Mouse (Mus musculus) erythroblast, adult 5-6 weeks (primary cell): Measurements from ENCODE around the gene Dusp8. TPM values are rescaled to one million over a fixed set of nuclear protein-coding genes. Genes with fewer than 3 reads are reported as not detected.

Experiments
- ATAC-seq: replicated peaks from 2 replicates; pipeline ENCODE4 v1.8.0; 2016; ENCODE audit warnings: moderate number of reproducible peaks, mild to moderate bottlenecking, moderate TSS enrichment, inconsistent platforms; ENCODE audit not compliant: poor library complexity, low FRiP score, severe bottlenecking
- total RNA-seq, 2 experiments: library from RNA; stranded (forward) in 1 of 2; stranded (reverse) in 1 of 2; fragments of 150-400 nt in 1 of 2; fragments of 200-764, 138-1000 nt in 1 of 2; gene quantifications; 2 replicates each; pipeline versions ENCODE4 v1.2.3 to v1.2.4; 2015 to 2017; ENCODE audit warnings: low replicate concordance in 2 of 2

Gene Dusp8
- total RNA-seq, 2 experiments from 2014 or later: 13.3 to 14.7 TPM

- peak; percentile 79 for ATAC-seq
These were observed 8.5 kb downstream of the Dusp8 start for GRCm38 (mm10) chr7:142087069-142087652.

DNA sequence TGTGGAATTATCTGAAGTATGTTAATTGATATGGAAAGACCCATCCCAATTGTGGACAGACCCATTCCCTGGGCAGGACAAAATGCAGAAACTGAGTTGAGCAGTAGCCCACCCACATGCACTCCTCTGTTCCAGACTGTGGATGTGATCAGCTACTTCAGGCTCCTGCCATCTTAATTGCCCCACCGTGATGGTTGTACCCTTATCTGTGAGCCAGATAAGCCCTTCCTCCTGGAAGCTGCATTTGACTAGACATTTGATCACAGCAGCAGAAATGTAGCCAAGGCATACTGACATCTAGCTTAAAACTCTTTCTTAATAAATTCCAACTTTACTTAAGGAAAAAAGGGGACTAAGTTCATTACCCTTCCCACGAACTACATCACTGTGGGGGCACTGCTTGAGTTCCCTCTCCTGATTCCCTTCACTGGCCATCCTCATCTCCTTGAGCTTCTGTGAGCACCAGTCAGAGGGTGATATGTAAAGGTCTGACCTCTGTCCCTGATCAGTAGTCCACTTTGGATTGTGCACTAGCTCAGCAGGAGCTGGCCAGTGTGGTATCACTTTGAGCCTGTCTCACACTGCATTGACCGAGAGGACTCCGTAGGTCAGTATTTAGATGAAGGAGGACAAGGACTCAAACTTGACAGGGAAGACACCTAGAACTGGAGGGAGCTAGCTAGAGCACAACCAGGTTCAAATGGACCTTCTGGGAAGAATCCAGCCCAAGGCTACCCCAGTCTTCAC, 9.3 kb downstream of the Dusp8 start:
- peak; percentile 1 for ATAC-seq

DNA sequence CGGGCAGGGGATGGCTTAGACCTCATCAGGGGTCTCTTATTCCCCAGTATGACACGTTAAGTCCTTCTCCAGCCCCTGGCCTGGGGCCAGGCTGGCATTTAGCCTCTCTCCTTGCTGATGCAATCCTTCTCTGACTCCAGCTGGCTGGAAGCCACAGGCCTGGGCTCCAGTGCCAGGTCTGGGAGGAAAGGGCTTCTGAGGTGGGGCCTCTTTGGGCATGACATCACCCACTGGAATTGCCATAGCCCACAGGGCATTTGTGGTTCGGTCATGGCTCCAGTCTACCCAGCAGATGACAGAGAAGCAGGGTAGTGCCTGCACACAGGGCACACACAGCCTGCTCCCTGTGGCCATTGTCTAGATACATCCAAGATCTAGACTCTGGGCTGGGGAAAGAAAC, 10.8 kb downstream of the Dusp8 start:
- ATAC-seq: no peak

DNA sequence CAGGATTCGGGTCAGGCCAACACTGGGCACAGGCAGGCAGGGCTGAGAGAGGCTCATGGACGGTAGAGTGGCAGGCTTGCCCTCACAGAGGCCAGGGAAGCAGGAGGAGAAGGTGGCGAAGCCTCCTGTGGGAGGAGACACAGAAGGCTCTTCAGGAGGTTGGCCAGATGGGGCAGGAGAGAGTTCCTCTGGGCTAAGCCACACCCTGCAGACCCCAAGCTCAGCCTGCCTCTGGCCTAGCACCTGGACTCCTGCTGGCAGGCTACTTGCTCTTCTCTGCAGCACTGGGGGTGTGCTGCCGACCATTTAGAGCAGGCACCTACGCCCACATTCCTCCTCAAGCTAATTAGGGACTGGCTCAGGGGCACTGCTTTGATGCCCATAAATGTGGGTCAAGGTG, 11.2 kb downstream of the Dusp8 start:
- no peak for ATAC-seq

DNA sequence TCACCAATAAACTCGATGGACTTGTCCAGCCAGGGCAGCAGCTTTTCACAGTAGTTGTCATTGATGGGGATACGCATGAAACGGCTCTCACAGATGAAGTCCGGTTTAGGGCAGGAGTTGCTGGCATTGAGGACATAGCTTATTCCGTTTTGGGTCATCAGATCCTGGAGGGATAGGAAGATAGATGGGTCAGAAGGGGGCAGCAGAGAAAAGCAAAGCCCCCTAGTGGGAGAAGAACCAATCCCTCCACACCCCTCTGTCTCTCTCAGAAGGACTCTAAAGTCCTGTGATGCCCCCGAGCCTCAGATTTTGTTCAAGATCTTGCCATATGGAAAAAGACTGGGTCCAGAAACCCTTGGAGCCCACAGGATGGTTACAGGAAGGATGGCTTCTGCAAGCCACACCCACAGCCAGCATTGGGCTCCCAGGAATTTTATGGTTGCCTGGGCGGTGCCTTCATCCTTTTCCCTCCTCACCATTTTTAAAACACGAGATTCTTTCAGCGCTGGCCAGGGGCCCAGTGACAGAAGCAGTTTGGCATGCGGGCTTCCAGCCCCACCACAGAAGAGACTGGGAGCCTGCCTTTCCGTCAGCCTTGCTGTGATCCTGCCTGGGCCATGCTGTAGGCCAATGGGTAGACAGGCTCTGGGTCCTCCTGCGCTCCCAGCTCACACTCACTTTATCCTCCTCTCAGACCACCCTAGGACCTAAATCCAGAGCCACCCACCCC, 11.9 kb downstream of the Dusp8 start:
- no peak for ATAC-seq

DNA sequence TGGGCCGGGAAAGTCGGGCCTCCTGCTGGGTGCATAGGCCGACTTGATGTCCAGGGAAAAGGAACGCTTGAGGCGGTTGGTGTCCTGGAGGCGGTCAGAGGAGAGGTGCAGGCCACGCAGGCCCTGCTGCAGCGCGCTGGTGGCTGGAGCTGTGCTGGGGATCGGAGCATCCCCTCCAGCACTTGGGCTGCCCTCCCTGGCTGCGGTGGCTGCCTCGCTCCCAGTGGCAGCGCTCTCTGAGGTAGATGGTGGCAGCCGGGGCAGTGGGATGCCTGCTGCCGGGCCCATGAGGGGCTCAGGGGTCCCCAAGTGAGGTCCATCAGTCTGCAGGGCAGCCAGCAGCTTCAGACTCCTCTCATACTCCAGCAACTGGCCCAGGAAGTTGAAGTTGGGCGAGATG, 13.0 kb downstream of the Dusp8 start:
- ATAC-seq: no peak

DNA sequence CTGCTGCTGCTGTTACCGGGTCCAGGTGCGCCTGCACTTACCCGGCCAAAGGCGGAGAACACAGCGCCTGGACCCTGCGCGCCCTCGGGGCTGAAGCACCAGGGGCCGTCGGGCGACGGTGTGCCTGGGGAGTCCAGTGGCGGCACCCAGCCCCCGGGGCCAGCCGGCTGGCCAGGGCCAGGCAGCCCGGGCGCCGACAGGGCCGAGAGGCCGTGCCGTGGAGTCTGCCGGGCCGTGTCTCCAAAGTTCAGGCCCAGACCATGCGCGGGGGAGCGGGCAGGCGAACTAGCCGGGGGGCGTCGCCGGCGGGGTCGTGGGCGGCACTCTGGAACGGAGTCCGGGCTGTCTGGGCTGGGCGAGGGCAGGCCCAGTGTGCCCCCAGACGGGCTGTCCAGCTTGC, 13.5 kb downstream of the Dusp8 start:
- ATAC-seq: no peak

- no peak for ATAC-seq
These were observed 13.9 kb downstream of the Dusp8 start for GRCm38 (mm10) chr7:142081736-142082135.

DNA sequence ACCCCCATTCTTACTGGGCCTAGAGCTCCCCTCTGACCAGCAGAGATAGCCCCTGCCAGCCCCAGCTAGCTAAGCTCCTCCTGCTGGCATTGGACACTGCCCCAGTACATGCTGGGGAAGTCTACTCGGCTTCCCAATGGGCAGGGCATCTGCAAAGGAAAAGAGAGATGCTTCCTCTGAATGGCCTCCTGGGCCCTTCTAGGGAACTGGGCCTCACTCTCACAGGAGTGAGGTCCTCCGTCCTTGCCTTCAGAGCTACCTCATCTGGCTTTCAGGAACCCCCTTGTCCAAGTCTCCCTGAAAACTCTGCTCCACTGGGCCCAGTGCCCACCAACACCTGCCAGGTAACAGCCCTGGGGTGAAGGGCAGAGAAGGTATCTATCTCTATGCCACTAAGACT, 14.8 kb downstream of the Dusp8 start:
- no peak for ATAC-seq

- no peak for ATAC-seq
These were observed 16.3 kb downstream of the Dusp8 start for GRCm38 (mm10) chr7:142079365-142079764.

DNA sequence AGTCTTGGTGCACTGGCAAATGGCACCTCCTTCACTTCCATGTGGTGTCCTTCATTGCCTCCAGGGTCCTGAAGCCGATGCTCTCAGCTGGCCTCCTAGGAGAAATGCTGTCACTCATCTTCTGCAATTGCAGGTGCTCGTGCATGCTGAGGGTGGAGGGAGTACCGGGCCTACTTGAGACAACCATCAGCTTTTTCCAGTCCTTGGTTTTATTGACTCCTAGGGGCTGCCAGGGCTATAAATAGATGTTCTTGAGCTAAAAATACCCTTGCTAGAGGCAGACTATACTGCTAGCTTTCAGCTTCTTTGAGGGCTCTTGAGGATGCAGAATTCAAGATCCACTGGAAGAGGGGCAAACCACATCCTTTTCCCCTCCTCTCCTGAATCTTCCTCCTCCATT, 18.5 kb downstream of the Dusp8 start:
- no peak for ATAC-seq

DNA sequence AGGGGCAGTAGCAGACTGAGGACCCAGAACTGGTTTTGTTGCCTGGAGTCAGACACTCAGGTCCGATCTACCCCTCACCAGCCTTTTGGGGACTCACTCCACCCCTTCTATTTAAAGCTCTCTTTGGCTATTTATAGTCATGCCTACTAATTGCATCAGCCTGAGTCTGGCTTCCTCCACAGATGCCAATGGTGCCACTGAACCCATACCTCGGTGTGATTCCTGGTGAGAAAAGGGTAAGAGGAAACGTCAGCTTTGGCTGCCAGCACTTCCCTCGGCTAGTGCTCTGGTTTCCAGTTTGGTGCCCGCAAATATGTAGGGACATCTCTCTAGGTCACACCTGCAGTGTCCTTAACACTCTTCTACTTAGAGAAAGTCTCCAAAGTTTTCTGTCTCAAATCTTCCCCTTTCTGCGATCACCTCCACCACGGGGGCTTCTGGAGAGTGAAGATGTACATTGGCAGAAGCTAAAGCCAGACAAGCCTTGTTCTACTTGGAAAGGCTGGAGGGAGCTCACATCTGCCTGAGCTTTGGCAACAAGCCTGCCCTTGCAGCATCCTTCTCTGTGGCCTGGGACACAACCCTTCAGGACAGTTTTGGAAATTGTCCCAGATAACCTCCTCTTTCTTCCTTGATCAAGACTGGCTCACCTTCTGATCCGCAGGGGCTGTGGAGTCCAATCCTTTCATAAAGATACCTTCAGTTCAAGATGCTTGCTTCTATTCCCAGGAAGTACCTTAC, 21.3 kb downstream of the Dusp8 start:
- no peak for ATAC-seq

DNA sequence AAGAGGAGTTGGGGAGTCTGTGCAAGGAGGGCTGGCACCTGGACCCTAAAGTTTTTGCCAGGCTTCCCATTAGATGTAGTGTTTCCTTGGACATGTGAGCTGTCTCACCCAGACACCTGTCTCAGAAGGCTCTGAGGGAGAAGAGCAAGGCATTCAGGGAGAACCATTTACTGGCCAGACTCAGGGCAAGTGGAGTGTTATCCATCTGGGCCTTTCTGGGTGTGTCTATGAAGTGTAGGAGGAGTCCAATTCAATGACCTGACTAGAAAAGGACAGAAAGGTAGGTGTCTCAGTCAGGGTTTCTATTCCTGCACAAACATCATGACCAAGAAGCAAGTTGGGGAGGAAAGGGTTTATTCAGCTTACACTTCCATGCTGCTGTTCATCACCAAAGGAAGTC, 23.9 kb downstream of the Dusp8 start:
- peak; percentile 53; the same call in 1 of the 2 replicates for ATAC-seq

DNA sequence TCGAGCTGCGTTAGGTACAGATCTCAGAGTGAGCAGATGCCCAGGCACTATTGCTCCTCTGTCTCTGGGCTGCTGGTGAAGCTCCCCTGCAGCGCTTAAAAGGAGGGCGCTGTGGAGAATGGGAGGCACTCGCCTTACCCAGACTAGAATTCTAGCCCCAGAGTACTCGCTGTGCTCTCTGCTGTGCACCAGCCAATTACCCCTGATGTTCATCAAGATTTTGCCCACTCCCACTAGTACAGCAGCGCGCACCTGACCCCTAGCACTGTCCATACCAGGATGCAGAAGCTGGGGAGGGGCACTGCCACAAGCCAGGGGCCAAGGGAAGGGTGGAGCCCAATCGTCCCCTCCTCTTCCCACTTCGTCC, 24.4 kb downstream of the Dusp8 start:
- peak; percentile 63 for ATAC-seq

GRCm38 (mm10) chr7:142070458-142071211, 25.0 kb downstream of the Dusp8 start:
- ATAC-seq: peak; percentile 94

- ATAC-seq: no peak
These were observed 27.2 kb downstream of the Dusp8 start for GRCm38 (mm10) chr7:142068429-142068828.

- peak; percentile 91 for ATAC-seq
These were observed 34.6 kb downstream of the Dusp8 start, which contains the start of gene Mob2 for GRCm38 (mm10) chr7:142060931-142061565. Gene Mob2, minus strand, starts transcription at chr7:142061065.

DNA sequence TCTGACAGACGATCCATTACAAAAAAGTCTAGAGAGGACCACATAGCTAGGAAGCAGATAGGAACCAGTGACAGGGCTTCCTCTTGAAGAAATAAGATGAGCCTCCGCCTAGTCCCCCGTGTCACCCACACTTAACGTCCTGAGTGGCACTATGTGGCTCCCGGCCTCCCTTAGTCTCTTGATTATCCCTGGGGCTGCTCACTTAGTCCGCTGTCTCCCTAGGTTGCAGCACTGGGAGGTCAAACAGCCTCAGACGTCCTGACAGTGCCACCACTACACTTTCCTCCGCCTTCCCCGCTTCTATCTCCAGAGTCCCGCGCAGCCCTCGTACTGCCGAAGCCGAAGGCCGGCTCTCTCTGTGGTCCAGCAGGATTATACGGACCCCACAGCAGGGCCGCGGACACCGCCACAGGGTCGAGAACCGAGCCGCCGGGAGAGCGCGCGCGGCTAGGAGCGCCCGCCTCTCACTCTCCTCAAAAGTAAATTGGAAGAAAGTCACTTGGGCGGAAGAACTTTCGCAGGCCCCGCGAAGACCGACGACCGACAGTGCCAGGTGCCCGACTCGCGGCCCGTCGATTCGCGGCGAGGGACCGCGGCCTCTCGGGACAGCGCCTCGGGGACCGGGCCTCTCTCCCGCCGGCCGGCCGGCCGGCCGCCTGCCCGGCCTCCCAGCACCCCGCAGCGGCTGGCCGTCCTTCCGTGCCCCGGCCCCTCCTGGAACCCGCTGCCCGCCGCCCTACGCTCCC, 35.3 kb downstream of the Dusp8 start:
- peak; percentile 49 for ATAC-seq
